8 mouse cellular contexts compared by ENCODE assay signal in genomic region chr5:57713980-57714379, GRCm38 (mm10). TPM values are rescaled to one million over a fixed set of nuclear protein-coding genes. Genes with fewer than 3 reads are reported as not detected.
DNase-seq lines count a peak whose midpoint lies in the region; ATAC-seq and TF ChIP-seq lines count a peak whose summit lies in the region.

No protein-coding gene starts in this region.

- H3K36me3 ChIP-seq in heart, postnatal 0 days (replicated peaks; ENCODE audit: control insufficient read depth, insufficient read depth, low read length), result no peaks in the 10 kb centered on the region
- H3K36me3 ChIP-seq in macrophage (ENCODE audit: inconsistent target), result no peaks in the 10 kb centered on the region

- no peak for ATAC-seq in heart, postnatal 0 days (ENCODE audit: insufficient read depth, low read depth)

- no peaks in the 10 kb centered on the region for H3K27me3 ChIP-seq in heart, postnatal 0 days (ENCODE audit: control insufficient read depth, insufficient read depth, low read length)

- H3K4me1 ChIP-seq in heart, postnatal 0 days (ENCODE audit: control insufficient read depth, insufficient read depth), result no peaks in the 10 kb centered on the region

- H3K4me3 ChIP-seq in heart, postnatal 0 days (ENCODE audit: low read depth, low read length), result peak overlapping the region; percentile 71
- H3K4me3 ChIP-seq in macrophage (ENCODE audit: inconsistent target), result peak overlapping the region; percentile 56

- peak overlapping the region; percentile 95; the same call in 1 of the 2 replicates for H3K27ac ChIP-seq in heart, postnatal 0 days (ENCODE audit: low read depth)
- no peak overlapping the region for H3K27ac ChIP-seq in macrophage

- TF ChIP-seq EP300 in heart, postnatal 0 days (IDR thresholded peaks at IDR 0.05; ENCODE audit: low read depth), result no peak

- no peaks in the 10 kb centered on the region for H3K79me2 ChIP-seq in macrophage (ENCODE audit: inconsistent target)

- peak; percentile 19 to 46 for DNase-seq in cerebellum, postnatal 25 days
- DNase-seq in cerebellum, adult 8-10 months, result no peak
- peak; percentile 18 for DNase-seq in A20 (ENCODE audit: low read depth, low spot score)
- DNase-seq in embryo, embryonic 10 days (ENCODE audit: low spot score), result peak; percentile 64
- DNase-seq in heart, postnatal 0 days (ENCODE audit: low spot score), result no peak
- DNase-seq in layer of hippocampus, adult 18-20 months (ENCODE audit: low spot score in 2 of 2), result peak; percentile 11 to 52
- DNase-seq in thymus, postnatal 25 days, result peak; percentile 10

- H3K9me3 ChIP-seq in heart, postnatal 0 days (replicated peaks; ENCODE audit: control insufficient read depth, low read length), result no peaks in the 10 kb centered on the region

- WGBS in heart, postnatal 0 days, result 1% methylated on average over 10 of the region's 10 CpGs
- 3% methylated on average over 10 of the region's 10 CpGs for WGBS in macrophage (ENCODE audit: missing documents)

- H3K9ac ChIP-seq in heart, postnatal 0 days (replicated peaks; ENCODE audit: low read depth, low read length), result peak overlapping the region; percentile 78

- peak overlapping the region; percentile 75 for H3K4me2 ChIP-seq in heart, postnatal 0 days (ENCODE audit: low read depth, low read length)

- TF ChIP-seq CTCF in heart, postnatal 0 days (IDR thresholded peaks at IDR 0.05; ENCODE audit: low read depth), result peak; percentile 60

RNA-seq across cellular contexts. Expression of gene Pcdh7, which starts 3.8 kb away (rescaled TPM):
- 169 and 213 TPM in 2 replicates for total RNA-seq in heart, postnatal 0 days (2014; rRNA removed; ENCODE audit: low replicate concordance)
- 19.9 and 22.4 TPM in 2 replicates for polyA plus RNA-seq in heart, postnatal 0 days (2015; fragmentation: Nextera tagmentation; extraction: Ambion mirVana)
- total RNA-seq in layer of hippocampus, adult 18-20 months (2021), result 10 to 100 TPM; 57.1 to 58.3 TPM
- 10 to 100 TPM in 14 of 26 experiments, 1 to 10 TPM in 12; 3.2 to 40.9 (median 12.6) TPM for total RNA-seq in macrophage (2018; cell fraction: chromatin; rRNA removed)
- total RNA-seq in macrophage (2018; cell fraction: cytosol; rRNA removed), result 1 to 10 TPM in 20 of 26 experiments, under 1 TPM in 6; 0.68 to 7.4 (median 1.6) TPM
- 10 to 100 TPM in 11 of 26 experiments, 1 to 10 TPM in 15; 2.3 to 44.7 (median 6.4) TPM for total RNA-seq in macrophage (2018; cell fraction: nucleus; rRNA removed)
- polyA plus RNA-seq in macrophage (2018), result 0.53 to 11.3 TPM (median 1.2 TPM) in 3 replicates

Comparison
In these comparisons a context has a peak if more than half of its experiments do, and no peak if none do; other contexts are left out.
1. DNase-seq: peak in cerebellum, postnatal 25 days (2 of 2), A20 (single experiment), embryo, embryonic 10 days (single experiment), layer of hippocampus, adult 18-20 months (2 of 2) and thymus, postnatal 25 days (single experiment); none in cerebellum, adult 8-10 months (single experiment) and heart, postnatal 0 days (single experiment).